Mouse (Mus musculus) limb, embryonic 12.5 days (tissue): Measurements from ENCODE around the gene Dnph1. TPM values are rescaled to one million over a fixed set of nuclear protein-coding genes. Genes with fewer than 3 reads are reported as not detected.

Experiments used
- ATAC-seq: fragments of 200-750 bp; cut with Nextera tagmentation; 2 replicates; pipeline ENCODE4 v1.8.0; 2017; ENCODE audit warnings: low read depth, moderate TSS enrichment; ENCODE audit not compliant: insufficient number of reproducible peaks, insufficient read depth, low FRiP score, low TSS enrichment
- H3K27ac ChIP-seq: fragments of 300-500 bp; sonication (generic); 2 replicates; pipeline ENCODE4 v1.5.1; 2016; ENCODE audit warnings: mild to moderate bottlenecking, moderate library complexity
- H3K27me3 ChIP-seq: fragments of 300-500 bp; sonication (generic); 2 replicates; pipeline ENCODE4 v1.6.1; 2016; ENCODE audit warnings: mild to moderate bottlenecking, moderate library complexity
- H3K36me3 ChIP-seq: fragments of 300-500 bp; sonication (generic); 2 replicates; pipeline ENCODE4 v1.6.1; 2016; ENCODE audit warnings: mild to moderate bottlenecking, moderate library complexity
- H3K4me1 ChIP-seq: fragments of 300-500 bp; sonication (generic); replicated peaks from 2 replicates; pipeline ENCODE4 v1.6.1; 2016
- H3K4me2 ChIP-seq: fragments of 300-500 bp; sonication (generic); 2 replicates; pipeline ENCODE4 v1.6.1; 2016; ENCODE audit warnings: mild to moderate bottlenecking, moderate library complexity
- H3K4me3 ChIP-seq: fragments of 300-500 bp; sonication (generic); replicated peaks from 2 replicates; pipeline ENCODE4 v1.5.1; 2016; ENCODE audit warnings: mild to moderate bottlenecking
- H3K9ac ChIP-seq: fragments of 300-500 bp; sonication (generic); replicated peaks from 2 replicates; pipeline ENCODE4 v1.6.1; 2016; ENCODE audit warnings: mild to moderate bottlenecking, moderate library complexity
- H3K9me3 ChIP-seq: fragments of 300-500 bp; sonication (generic); 2 replicates; pipeline ENCODE4 v1.6.1; 2016; ENCODE audit warnings: mild to moderate bottlenecking, moderate library complexity
- WGBS: fragments of 180-500 bp; shearing (Covaris S2); methylation state at CpG from one replicate; pipeline ENCODE4 v1.1.7; 2016; 5-methylcytosine and 5-hydroxymethylcytosine counted together
- polyA plus RNA-seq: library from polyadenylated mRNA; unstranded; fragments of >200 nt; fragmentation: Nextera tagmentation; extraction: Ambion mirVana; gene quantifications from 2 replicates; pipeline ENCODE4 v1.2.1, GENCODE M21; 2016

The Dnph1 gene
- polyA plus RNA-seq = 51.6 and 55.3 TPM in 2 replicates

DNA sequence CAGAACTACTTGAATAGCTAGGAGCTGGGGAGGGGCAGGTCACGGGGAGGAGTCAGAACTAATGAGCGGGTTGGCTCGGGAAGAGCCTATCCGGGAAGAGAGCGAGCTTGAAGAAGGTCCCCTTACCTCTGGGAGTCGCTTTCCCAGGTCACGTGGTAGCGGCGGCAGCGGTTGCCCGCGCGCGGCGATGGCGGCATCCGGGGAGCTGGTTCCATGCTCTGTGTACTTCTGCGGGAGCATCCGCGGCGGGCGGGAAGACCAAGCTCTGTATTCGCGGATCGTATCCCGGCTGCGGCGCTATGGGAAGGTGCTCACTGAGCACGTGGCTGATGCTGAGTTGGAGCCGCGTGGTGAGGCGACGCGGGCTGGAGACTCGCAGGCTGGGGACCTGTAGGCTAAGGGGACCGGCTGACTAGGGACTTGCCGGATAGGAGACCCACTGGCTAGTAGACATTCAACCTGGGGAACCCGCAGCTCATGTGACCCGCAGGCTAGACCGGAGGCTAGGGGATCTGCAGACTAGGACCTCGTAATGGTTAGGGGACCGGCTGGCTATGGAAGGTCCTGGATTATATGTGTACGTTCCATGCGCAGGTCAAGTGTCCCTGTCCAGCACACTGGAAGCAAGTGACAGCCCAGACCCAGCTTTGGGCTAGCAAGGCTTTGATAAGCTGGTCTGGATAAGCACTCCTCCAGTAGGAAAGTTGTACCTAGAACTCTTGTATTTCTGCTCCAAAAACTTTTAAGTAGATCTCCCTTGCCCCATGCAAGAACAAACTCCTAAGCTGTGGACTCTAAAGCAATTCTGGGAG lies at the start of gene Dnph1:
Gene Dnph1 (plus strand): TSS at position 89 of the 812 bp plus-strand sequence.
- H3K27me3 ChIP-seq = peaks cover 20% of the 10 kb centered on the region
- peak within 1 kb of the TSS; percentile 79 for H3K4me2 ChIP-seq
- ATAC-seq = peak; percentile 93
- peaks cover 10% of the 10 kb centered on the region for H3K4me1 ChIP-seq
- peaks cover 32% of the 10 kb centered on the region for H3K36me3 ChIP-seq
- under 1% methylated on average over 44 of the region's 44 CpGs for WGBS
- no peak within 1 kb of the TSS for H3K27ac ChIP-seq
- peak within 1 kb of the TSS; percentile 71 for H3K9ac ChIP-seq
- H3K9me3 ChIP-seq = no peaks in the 10 kb centered on the region
- H3K4me3 ChIP-seq = peak within 1 kb of the TSS; percentile 62

GRCm38 (mm10) chr17:46452683-46453082 lies 43.8 kb upstream of the Dnph1 start:
- 27% methylated on average over 5 of the region's 5 CpGs for WGBS
- H3K4me3 ChIP-seq = no peak overlapping the region
- ATAC-seq = no peak
- H3K9ac ChIP-seq = no peak overlapping the region
- no peaks in the 10 kb centered on the region; the same call in 1 of the 2 replicates for H3K9me3 ChIP-seq
- H3K36me3 ChIP-seq = no peaks in the 10 kb centered on the region
- H3K4me1 ChIP-seq = peaks cover 34% of the 10 kb centered on the region
- H3K27ac ChIP-seq = no peak overlapping the region
- peaks cover 64% of the 10 kb centered on the region for H3K27me3 ChIP-seq
- no peak overlapping the region for H3K4me2 ChIP-seq

DNA sequence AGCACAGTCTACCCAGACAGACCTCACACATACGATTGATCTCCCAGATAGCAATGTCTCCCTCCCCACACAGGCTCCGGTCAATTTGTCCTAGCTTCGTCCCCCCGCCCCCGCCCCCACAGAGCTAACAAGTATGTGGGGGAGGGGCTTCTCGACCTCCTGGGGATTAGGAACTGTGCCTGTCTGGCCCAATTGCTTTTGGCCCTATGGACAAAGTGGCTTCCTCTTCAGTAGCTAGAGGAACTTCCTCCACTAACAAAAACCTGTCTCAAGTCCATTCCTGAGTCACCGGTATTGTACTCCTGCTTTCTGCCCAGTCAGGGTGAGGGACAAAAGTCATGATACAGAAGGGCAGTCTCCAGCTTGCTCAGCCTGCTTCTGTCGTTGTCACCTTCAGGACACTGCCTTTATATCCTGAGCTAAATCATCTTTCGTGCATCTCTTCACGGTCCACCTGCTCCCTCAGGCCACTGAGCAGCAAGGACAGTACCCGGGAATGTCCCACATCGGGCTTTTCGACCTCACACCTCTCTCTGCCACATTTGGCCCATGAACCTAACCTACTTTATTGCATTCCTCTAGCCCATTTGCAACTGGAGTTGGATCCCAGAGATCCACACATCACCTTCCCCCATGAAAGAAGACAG lies 43.1 kb upstream of the Dnph1 start:
- no peak for ATAC-seq
- Histone ChIP-seq H3K4me1 (peaks cover 34% of the 10 kb centered on the region), H3K36me3 (no peaks in the 10 kb centered on the region), H3K27ac (no peak overlapping the region), H3K9me3 (no peaks in the 10 kb centered on the region; the same call in 1 of the 2 replicates), H3K4me3 (peak overlapping the region; percentile 50; the same call in 1 of the 2 replicates), H3K27me3 (peaks cover 71% of the 10 kb centered on the region), H3K9ac (no peak overlapping the region; the same call in 1 of the 2 replicates), H3K4me2 (peak overlapping the region; percentile 91)
- WGBS = 5% methylated on average over 13 of the region's 13 CpGs

GRCm38 (mm10) chr17:46453970-46454411 lies 42.5 kb upstream of the Dnph1 start:
- H3K4me1 ChIP-seq = peaks cover 34% of the 10 kb centered on the region
- no peaks in the 10 kb centered on the region for H3K36me3 ChIP-seq
- WGBS = 2% methylated on average over 26 of the region's 26 CpGs
- peak overlapping the region; percentile 91 for H3K4me2 ChIP-seq
- no peaks in the 10 kb centered on the region; the same call in 1 of the 2 replicates for H3K9me3 ChIP-seq
- H3K27me3 ChIP-seq = peaks cover 77% of the 10 kb centered on the region
- H3K27ac ChIP-seq = no peak overlapping the region
- peak overlapping the region; percentile 59 for H3K9ac ChIP-seq
- ATAC-seq = no peak
- H3K4me3 ChIP-seq = peak overlapping the region; percentile 50

- no peak for ATAC-seq
- peaks cover 82% of the 10 kb centered on the region for H3K27me3 ChIP-seq
- no peaks in the 10 kb centered on the region; the same call in 1 of the 2 replicates for H3K9me3 ChIP-seq
- no peaks in the 10 kb centered on the region for H3K36me3 ChIP-seq
- peaks cover 34% of the 10 kb centered on the region for H3K4me1 ChIP-seq
- H3K4me3 ChIP-seq = peak overlapping the region; percentile 50
- H3K4me2 ChIP-seq = peak overlapping the region; percentile 91
- H3K27ac ChIP-seq = no peak overlapping the region
- peak overlapping the region; percentile 56 for H3K9ac ChIP-seq
- 2% methylated on average over 9 of the region's 9 CpGs for WGBS
These were observed 42.0 kb upstream of the Dnph1 start for GRCm38 (mm10) chr17:46454539-46454938.

GRCm38 (mm10) chr17:46455110-46455691 lies 41.3 kb upstream of the Dnph1 start:
- no peaks in the 10 kb centered on the region; the same call in 1 of the 2 replicates for H3K9me3 ChIP-seq
- H3K4me1 ChIP-seq = peaks cover 34% of the 10 kb centered on the region
- peak overlapping the region; percentile 50 for H3K4me3 ChIP-seq
- 0 out of 2 replicates have a peak, but pooled peaks have one; percentile 52 for ATAC-seq
- no peaks in the 10 kb centered on the region for H3K36me3 ChIP-seq
- no peak overlapping the region for H3K27ac ChIP-seq
- H3K9ac ChIP-seq = peak overlapping the region; percentile 56
- whole genome bisulfite sequencing = under 1% methylated on average over 29 of the region's 33 CpGs
- peaks cover 84% of the 10 kb centered on the region for H3K27me3 ChIP-seq
- peak overlapping the region; percentile 91 for H3K4me2 ChIP-seq

- H3K4me2 ChIP-seq = no peak overlapping the region
- H3K9me3 ChIP-seq = no peaks in the 10 kb centered on the region
- WGBS = 9% methylated on average over 10 of the region's 10 CpGs
- ATAC-seq = no peak
- peaks cover 98% of the 10 kb centered on the region for H3K27me3 ChIP-seq
- peaks cover 41% of the 10 kb centered on the region for H3K4me1 ChIP-seq
- no peak overlapping the region for H3K4me3 ChIP-seq
- no peak overlapping the region for H3K9ac ChIP-seq
- no peak overlapping the region for H3K27ac ChIP-seq
- H3K36me3 ChIP-seq = no peaks in the 10 kb centered on the region
These were observed 38.7 kb upstream of the Dnph1 start for GRCm38 (mm10) chr17:46457791-46458190.

DNA sequence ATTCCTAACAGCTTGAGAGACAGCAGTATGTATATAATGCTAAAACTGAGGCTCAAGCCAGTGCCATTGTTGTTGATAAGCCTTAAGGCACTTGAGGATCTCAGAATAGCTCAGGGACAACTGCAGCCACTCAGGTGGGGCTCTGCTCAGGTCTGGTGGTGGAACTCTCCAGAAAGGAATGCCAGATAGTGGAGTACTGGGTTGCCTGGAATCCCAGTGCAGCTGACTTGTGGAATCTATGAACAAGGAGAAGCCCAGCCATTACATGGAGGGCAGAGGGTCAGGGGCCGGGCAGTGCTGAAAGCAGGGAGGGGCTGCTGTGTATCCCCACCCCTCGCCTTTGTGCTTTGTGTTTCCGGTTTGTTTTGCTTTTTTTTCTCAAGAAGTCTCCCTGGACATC lies 38.1 kb upstream of the Dnph1 start:
- no peak overlapping the region for H3K9ac ChIP-seq
- ATAC-seq = no peak
- peaks cover 34% of the 10 kb centered on the region for H3K4me1 ChIP-seq
- no peak overlapping the region for H3K27ac ChIP-seq
- H3K36me3 ChIP-seq = no peaks in the 10 kb centered on the region
- peaks cover 93% of the 10 kb centered on the region for H3K27me3 ChIP-seq
- 43% methylated on average over 3 of the region's 3 CpGs for WGBS
- H3K4me3 ChIP-seq = no peak overlapping the region
- no peaks in the 10 kb centered on the region for H3K9me3 ChIP-seq
- H3K4me2 ChIP-seq = no peak overlapping the region

DNA sequence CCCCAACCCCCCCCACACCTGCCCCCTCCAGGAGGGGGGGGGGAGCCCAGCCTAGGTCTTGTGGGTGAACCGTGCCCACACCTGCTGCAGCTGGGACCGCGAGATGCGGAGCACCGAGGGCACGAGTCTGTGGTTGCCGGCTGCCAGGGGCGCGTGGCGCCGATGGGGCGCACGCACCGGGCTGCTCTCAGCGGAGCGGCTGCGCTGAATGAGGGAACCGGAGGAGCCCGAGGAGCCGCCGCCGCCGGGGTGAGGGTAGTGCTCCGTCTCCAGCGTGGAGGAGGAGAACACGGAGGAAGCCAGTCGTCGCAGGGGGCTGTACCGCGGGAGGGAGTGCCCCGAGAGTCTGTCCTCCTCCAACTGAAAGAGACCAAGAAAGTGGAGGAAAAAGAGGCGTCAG lies 35.8 kb upstream of the Dnph1 start:
- H3K4me1 ChIP-seq = peaks cover 13% of the 10 kb centered on the region
- no peaks in the 10 kb centered on the region for H3K36me3 ChIP-seq
- peak overlapping the region; percentile 60 for H3K4me2 ChIP-seq
- ATAC-seq = no peak
- 1% methylated on average over 32 of the region's 32 CpGs for WGBS
- H3K9me3 ChIP-seq = no peaks in the 10 kb centered on the region
- no peak overlapping the region for H3K27ac ChIP-seq
- H3K9ac ChIP-seq = peak overlapping the region; percentile 45; the same call in 1 of the 2 replicates
- H3K4me3 ChIP-seq = peak overlapping the region; percentile 37
- peaks cover 80% of the 10 kb centered on the region for H3K27me3 ChIP-seq

DNA sequence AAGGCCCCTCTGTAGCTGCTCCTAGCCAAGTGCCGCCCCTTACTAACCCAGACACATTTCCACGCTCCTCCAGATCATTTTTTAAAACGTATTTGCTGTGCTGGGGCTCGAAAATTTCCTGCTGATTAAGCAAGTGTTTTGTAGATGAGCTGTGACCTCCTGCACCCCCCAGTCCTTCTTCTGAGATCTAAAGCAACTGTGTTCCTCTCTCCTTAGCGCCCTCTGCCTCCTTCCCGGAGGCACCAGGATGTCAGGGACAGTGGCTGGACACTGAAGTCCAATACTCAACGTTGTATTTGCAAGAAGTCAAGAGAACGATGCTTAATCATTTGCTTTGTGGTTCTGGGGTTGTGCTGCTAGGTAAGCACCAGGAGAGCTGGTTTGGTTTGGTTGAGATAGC lies 35.2 kb upstream of the Dnph1 start:
- H3K4me3 ChIP-seq = peak overlapping the region; percentile 37; the same call in 1 of the 2 replicates
- H3K27me3 ChIP-seq = peaks cover 74% of the 10 kb centered on the region
- peak overlapping the region; percentile 45; the same call in 1 of the 2 replicates for H3K9ac ChIP-seq
- H3K4me1 ChIP-seq = peaks cover 10% of the 10 kb centered on the region
- WGBS = 15% methylated on average over 8 of the region's 8 CpGs
- H3K4me2 ChIP-seq = peak overlapping the region; percentile 60
- no peaks in the 10 kb centered on the region for H3K36me3 ChIP-seq
- H3K9me3 ChIP-seq = no peaks in the 10 kb centered on the region
- H3K27ac ChIP-seq = no peak overlapping the region
- no peak for ATAC-seq

GRCm38 (mm10) chr17:46462226-46462625 lies 34.3 kb upstream of the Dnph1 start:
- Histone ChIP-seq H3K27me3 (peaks cover 65% of the 10 kb centered on the region), H3K9me3 (no peaks in the 10 kb centered on the region)

More at GRCm38 (mm10) chr17:46462226-46462625, 34.3 kb upstream of the Dnph1 start:
- Histone ChIP-seq H3K4me1 (peaks cover 10% of the 10 kb centered on the region), H3K36me3 (no peaks in the 10 kb centered on the region), H3K4me3 (no peak overlapping the region), H3K27ac (no peak overlapping the region), H3K9ac (no peak overlapping the region), H3K4me2 (no peak overlapping the region)
- WGBS = 84% methylated on average over 5 of the region's 5 CpGs
- ATAC-seq = no peak
